Mouse (Mus musculus): Measurements from ENCODE around the gene P4hb. TPM values are rescaled to one million over a fixed set of nuclear protein-coding genes. Genes with fewer than 3 reads are reported as not detected.

P4hb gene
- 141 and 220 TPM in 2 replicates for polyA plus RNA-seq (2012; rRNA removed; ENCODE audit: low replicate concordance)

GRCm38 (mm10) chr11:120572752-120573584, at the start of gene P4hb:
Gene P4hb (minus strand): TSS chr11:120573253.

DNA sequence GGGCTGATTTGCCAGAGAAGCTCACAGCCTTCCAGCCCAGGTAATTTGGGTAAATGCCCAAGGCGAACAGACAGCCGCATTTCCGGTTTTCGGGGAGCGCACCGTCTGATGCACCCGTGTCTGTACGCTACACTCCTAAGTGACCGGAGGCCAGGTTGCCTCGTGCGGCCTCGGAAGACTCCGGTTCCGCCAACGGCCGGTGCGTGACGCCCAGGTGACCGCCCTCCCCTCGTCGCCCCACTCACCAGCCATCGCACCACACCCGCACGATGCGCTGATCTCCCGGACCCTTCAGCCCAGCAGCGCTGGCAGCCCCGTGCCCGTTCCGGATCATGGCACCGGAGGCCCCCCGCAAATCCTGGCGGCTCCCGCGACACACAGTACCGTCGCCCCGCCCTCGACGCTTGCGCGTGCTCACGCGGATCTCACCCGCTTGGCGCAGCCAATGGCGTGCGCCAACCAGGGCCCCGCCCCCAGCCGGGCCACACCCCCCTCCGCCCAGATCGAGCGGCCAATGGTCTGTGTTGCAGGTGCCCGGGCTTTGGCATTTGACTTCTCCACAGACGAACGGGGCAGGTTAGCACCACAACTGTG, 44.6 kb upstream of the P4hb start, which contains the start of gene Pcyt2:
Gene Pcyt2 (minus strand): TSS at position 418 of the 594 bp plus-strand sequence.

DNA sequence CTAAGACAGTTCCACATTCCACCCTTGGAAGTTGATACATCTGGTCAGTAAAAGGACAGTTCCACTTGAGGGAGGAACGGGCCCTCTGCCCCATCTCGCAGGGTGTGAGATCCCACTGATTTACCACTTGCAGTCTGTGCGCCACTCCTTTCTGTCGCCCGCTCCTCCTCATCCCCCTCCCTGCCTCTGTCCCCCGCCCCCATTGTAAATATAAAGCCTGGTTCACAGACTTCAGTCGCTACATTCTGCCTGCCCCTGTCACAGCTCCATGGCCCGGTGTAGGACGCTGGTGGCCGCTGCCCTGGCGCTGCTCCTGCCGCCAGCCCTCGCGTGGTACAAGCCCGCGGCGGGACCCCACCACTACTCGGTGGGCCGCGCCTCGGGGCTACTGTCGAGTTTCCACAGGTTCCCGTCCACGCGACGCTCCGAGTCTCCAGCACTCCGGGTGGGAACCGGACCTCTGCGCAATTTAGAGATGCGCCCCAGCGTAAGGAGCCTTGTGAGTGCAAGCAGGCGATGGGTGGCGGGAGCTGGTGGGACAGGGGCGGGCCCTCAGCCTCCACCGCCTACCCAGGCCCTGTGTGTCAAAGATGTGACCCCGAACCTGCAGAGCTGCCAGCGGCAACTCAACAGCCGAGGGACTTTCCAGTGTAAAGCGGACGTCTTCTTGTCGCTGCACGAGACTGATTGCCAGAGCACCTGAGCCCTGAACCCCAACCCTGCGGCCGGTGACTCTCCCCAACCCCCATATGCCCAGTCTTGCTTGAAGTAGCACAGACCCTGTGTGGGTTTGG, 35.4 kb upstream of the P4hb start, which contains the start of gene Npb:
Gene Npb (plus strand): TSS at position 237 of the 794 bp plus-strand sequence.

DNA sequence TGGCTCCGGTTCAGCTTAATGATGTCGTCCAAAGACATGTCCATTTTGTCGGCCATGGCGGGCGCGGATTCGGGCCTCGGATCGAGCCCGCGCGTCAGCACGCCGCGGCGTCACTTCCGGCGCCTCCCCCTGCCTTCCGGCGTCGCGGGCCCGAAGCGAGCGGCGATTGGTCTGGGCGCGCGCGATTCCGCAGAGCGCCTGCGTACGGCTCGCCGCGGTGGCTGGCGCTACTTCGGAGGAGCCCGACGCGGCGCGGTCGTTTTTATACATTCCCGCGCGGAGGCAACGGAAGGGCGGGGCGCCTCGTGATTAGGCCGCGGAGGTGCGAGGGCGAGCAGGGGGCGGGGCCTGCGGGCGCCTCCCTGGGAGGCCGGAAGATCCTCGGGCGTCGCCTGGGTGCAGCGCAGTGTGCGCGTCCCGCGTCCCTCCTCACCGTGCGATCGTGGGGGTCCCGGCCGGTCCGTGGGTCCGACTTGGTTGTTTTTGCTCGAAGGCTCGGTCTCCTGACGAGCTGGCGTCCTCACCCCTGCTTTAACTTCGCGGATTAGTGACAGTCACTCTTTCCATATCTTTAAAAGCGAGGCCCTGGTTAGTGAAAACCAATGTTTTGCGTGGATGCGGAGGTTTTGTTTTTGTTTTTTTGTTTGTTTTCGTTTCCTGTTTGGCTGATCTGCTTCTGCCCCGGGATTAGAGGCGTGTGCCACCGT, 25.4 kb upstream of the P4hb start, which contains the start of the genes Alyref and Anapc11:
Gene Alyref (minus strand): TSS at position 83 of the 707 bp plus-strand sequence.
Gene Anapc11 (plus strand): TSS at position 139 of the 707 bp plus-strand sequence.

DNA sequence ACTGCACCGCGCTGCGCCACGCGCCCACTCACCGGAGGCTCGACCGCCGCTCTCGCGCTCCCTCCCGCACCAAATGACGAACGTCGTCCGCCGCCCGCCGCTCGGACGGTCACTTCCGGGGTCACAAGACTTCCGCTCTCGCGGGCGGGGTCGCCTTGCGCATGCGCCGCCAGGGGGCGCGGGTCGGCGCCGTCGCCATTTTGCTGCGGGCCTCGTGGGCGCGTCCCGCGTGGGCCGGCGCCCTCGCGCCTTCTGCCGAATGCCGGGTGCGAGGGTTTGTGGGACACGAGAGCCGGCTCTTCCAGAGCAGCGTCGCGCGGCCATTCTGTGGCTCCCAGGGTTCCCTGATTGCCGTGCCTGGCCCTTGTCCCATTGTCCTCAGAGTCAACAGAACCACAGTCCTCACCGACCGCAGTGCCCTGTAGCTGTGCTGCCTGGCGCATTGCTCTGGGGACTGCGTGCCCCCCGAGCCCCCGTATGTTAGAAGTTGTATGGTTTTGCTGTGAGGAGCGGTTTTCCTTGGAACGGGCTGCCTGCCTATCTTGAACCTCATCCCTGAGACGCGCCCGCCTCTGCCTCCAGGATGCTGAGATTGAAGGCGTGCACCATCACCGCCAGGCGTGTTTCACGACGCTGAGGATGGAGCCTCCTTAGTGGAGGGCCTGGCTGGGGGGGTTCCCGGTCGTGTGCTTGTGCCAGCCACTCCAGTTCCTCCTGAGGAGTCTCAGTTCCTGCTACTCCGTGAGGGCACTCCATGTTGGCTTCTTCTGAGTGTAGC, 8.6 kb upstream of the P4hb start, which contains the start of gene Arhgdia:
Gene Arhgdia (minus strand): TSS at position 135 of the 778 bp plus-strand sequence.

GRCm38 (mm10) chr11:120550810-120551440, 22.1 kb downstream of the P4hb start, which contains the start of gene Ppp1r27:
Gene Ppp1r27 (minus strand): TSS chr11:120551132.

GRCm38 (mm10) chr11:120549168-120549945, 23.7 kb downstream of the P4hb start, which contains the start of gene Mcrip1:
Gene Mcrip1 (minus strand): TSS chr11:120549727.

GRCm38 (mm10) chr11:120530085-120530964, 42.7 kb downstream of the P4hb start, which contains the start of gene Gcgr:
Gene Gcgr (plus strand): TSS chr11:120530699.

Other genes with a start within 250 kb of the P4hb start
- 880 and 1,219 TPM in 2 replicates for gene Actg1, start 224.7 kb downstream of the P4hb start, polyA plus RNA-seq (2012; rRNA removed; ENCODE audit: low replicate concordance)
- gene Fscn2, start 211.7 kb downstream of the P4hb start, polyA plus RNA-seq (2012; rRNA removed; ENCODE audit: low replicate concordance), result 0.07 and 0.10 TPM in 2 replicates
- 47.6 and 79.8 TPM in 2 replicates for gene Faap100, start 194.5 kb downstream of the P4hb start, polyA plus RNA-seq (2012; rRNA removed; ENCODE audit: low replicate concordance)
- 67.9 and 103 TPM in 2 replicates for gene Nploc4, start 135.5 kb downstream of the P4hb start, polyA plus RNA-seq (2012; rRNA removed; ENCODE audit: low replicate concordance)
- 3.3 and 5.9 TPM in 2 replicates for gene Tspan10, start 130.6 kb downstream of the P4hb start, polyA plus RNA-seq (2012; rRNA removed; ENCODE audit: low replicate concordance)
- gene Pde6g, start 119.8 kb downstream of the P4hb start, polyA plus RNA-seq (2012; rRNA removed; ENCODE audit: low replicate concordance), result 0.43 and 2.0 TPM in 2 replicates
- gene Oxld1, start 115.2 kb downstream of the P4hb start, polyA plus RNA-seq (2012; rRNA removed; ENCODE audit: low replicate concordance), result 37.1 and 39.9 TPM in 2 replicates
- 12.1 and 23.9 TPM in 2 replicates for gene Ccdc137, start 115.1 kb downstream of the P4hb start, polyA plus RNA-seq (2012; rRNA removed; ENCODE audit: low replicate concordance)
- gene Arl16, start 105.6 kb downstream of the P4hb start, polyA plus RNA-seq (2012; rRNA removed; ENCODE audit: low replicate concordance), result 23.2 and 25.3 TPM in 2 replicates
- 84.8 and 162 TPM in 2 replicates for gene Mrpl12, start 88.6 kb downstream of the P4hb start, polyA plus RNA-seq (2012; rRNA removed; ENCODE audit: low replicate concordance)
- 769 and 1,138 TPM in 2 replicates for gene Slc25a10, start 81.4 kb downstream of the P4hb start, polyA plus RNA-seq (2012; rRNA removed; ENCODE audit: low replicate concordance)
- 0.96 and 2.7 TPM in 2 replicates for gene Gcgr, start 42.6 kb downstream of the P4hb start, polyA plus RNA-seq (2012; rRNA removed; ENCODE audit: low replicate concordance)
- gene Mcrip1, start 23.5 kb downstream of the P4hb start, polyA plus RNA-seq (2012; rRNA removed; ENCODE audit: low replicate concordance), result 142 and 150 TPM in 2 replicates
- 143 TPM in 1 of 2 replicates, not detected in the other for gene Ppp1r27, start 22.1 kb downstream of the P4hb start, polyA plus RNA-seq (2012; rRNA removed; ENCODE audit: low replicate concordance)
- gene Arhgdia, start 8.4 kb upstream of the P4hb start, polyA plus RNA-seq (2012; rRNA removed; ENCODE audit: low replicate concordance), result 741 and 971 TPM in 2 replicates
- gene Alyref, start 25.1 kb upstream of the P4hb start, polyA plus RNA-seq (2012; rRNA removed; ENCODE audit: low replicate concordance), result 11.0 and 20.7 TPM in 2 replicates
- 122 and 159 TPM in 2 replicates for gene Anapc11, start 25.2 kb upstream of the P4hb start, polyA plus RNA-seq (2012; rRNA removed; ENCODE audit: low replicate concordance)
- gene Npb, start 35.2 kb upstream of the P4hb start, polyA plus RNA-seq (2012; rRNA removed; ENCODE audit: low replicate concordance), result 1.7 and 5.2 TPM in 2 replicates
- gene Pcyt2, start 44.7 kb upstream of the P4hb start, polyA plus RNA-seq (2012; rRNA removed; ENCODE audit: low replicate concordance), result 242 and 269 TPM in 2 replicates
- gene Sirt7, start 52.0 kb upstream of the P4hb start, polyA plus RNA-seq (2012; rRNA removed; ENCODE audit: low replicate concordance), result 77.0 and 95.0 TPM in 2 replicates
- gene Mafg, start 60.3 kb upstream of the P4hb start, polyA plus RNA-seq (2012; rRNA removed; ENCODE audit: low replicate concordance), result 45.1 and 52.6 TPM in 2 replicates
- 11.2 and 12.4 TPM in 2 replicates for gene Pycr1, start 70.5 kb upstream of the P4hb start, polyA plus RNA-seq (2012; rRNA removed; ENCODE audit: low replicate concordance)
- 0.44 and 29.6 TPM in 2 replicates for gene Myadml2, start 74.9 kb upstream of the P4hb start, polyA plus RNA-seq (2012; rRNA removed; ENCODE audit: low replicate concordance)
- 0.22 and 0.60 TPM in 2 replicates for gene Notum, start 87.9 kb upstream of the P4hb start, polyA plus RNA-seq (2012; rRNA removed; ENCODE audit: low replicate concordance)
- 94.3 and 126 TPM in 2 replicates for gene Aspscr1, start 99.7 kb upstream of the P4hb start, polyA plus RNA-seq (2012; rRNA removed; ENCODE audit: low replicate concordance)
- 90.7 and 105 TPM in 2 replicates for gene Cenpx, start 140.5 kb upstream of the P4hb start, polyA plus RNA-seq (2012; rRNA removed; ENCODE audit: low replicate concordance)
- gene Lrrc45, start 140.7 kb upstream of the P4hb start, polyA plus RNA-seq (2012; rRNA removed; ENCODE audit: low replicate concordance), result 27.1 and 30.3 TPM in 2 replicates
- 7.6 and 15.5 TPM in 2 replicates for gene Rac3, start 148.2 kb upstream of the P4hb start, polyA plus RNA-seq (2012; rRNA removed; ENCODE audit: low replicate concordance)
- 84.6 and 91.9 TPM in 2 replicates for gene Dcxr, start 154.0 kb upstream of the P4hb start, polyA plus RNA-seq (2012; rRNA removed; ENCODE audit: low replicate concordance)
- 277 and 287 TPM in 2 replicates for gene Cbr2, start 158.9 kb upstream of the P4hb start, polyA plus RNA-seq (2012; rRNA removed; ENCODE audit: low replicate concordance)
- 0.86 and 1.4 TPM in 2 replicates for gene Hmga1b, start 189.5 kb upstream of the P4hb start, polyA plus RNA-seq (2012; rRNA removed; ENCODE audit: low replicate concordance)
- gene Rfng, start 211.0 kb upstream of the P4hb start, polyA plus RNA-seq (2012; rRNA removed; ENCODE audit: low replicate concordance), result 56.0 and 80.9 TPM in 2 replicates
- gene Gps1, start 211.0 kb upstream of the P4hb start, polyA plus RNA-seq (2012; rRNA removed; ENCODE audit: low replicate concordance), result 129 and 190 TPM in 2 replicates
- 30.8 and 36.8 TPM in 2 replicates for gene Dus1l, start 223.2 kb upstream of the P4hb start, polyA plus RNA-seq (2012; rRNA removed; ENCODE audit: low replicate concordance)

All from mammary gland, adult 2 months (tissue).